Mouse (Mus musculus): ENCODE data around the gene Gpc6. TPM values are rescaled to one million over a fixed set of nuclear protein-coding genes. Genes with fewer than 3 reads are reported as not detected.

The Gpc6 gene
- total and polyA plus RNA-seq, 3 experiments, result not detected

DNA sequence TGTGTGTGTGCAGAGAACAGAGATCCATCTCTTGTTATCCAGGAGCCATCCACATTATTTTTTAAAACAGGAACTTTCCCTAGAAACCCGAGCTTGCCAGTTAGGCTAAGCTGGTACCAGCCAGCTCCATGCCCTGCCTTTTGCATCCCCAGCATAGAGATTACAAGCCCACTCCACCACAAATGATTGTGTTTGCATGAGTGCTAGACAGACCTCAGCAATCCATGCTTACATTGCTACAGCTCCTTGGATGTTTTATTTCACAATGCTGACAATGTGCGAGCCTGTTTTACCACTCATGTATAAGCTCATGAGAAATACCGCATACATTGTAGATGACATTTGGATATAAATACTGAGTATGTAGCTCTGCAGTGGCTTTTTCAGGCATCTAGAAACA, 375.9 kb downstream of the Gpc6 start:
- no peak overlapping the region for H3K27ac ChIP-seq (ENCODE audit: control insufficient read depth, low read depth, low read length)
- no peak for TF ChIP-seq SIN3A (IDR thresholded peaks at IDR 0.05; ENCODE audit: low read length)
- no peak for TF ChIP-seq POLR2AphosphoS2 (IDR thresholded peaks at IDR 0.05; ENCODE audit: low read length)
- TF ChIP-seq TBP (IDR thresholded peaks at IDR 0.05; ENCODE audit: low read depth, low read length), result no peak
- no peak for TF ChIP-seq KAT2A (conservative IDR thresholded peaks at IDR 0.05; ENCODE audit: low read depth, low read length)
- no peak for TF ChIP-seq MAZ (IDR thresholded peaks at IDR 0.05; ENCODE audit: low read depth, low read length)
- no peak for TF ChIP-seq HCFC1 (IDR thresholded peaks at IDR 0.05; ENCODE audit: low read depth, low read length)
- TF ChIP-seq NELFE (IDR thresholded peaks at IDR 0.05; ENCODE audit: low read depth, low read length), result no peak
- no peak for TF ChIP-seq EP300 (IDR thresholded peaks at IDR 0.05; ENCODE audit: low read depth in 1 of 2, low read length in 2 of 2)
- no peak for TF ChIP-seq CTCF (IDR thresholded peaks at IDR 0.05 in 2 of 3, conservative IDR thresholded peaks at IDR 0.05 in 1 of 3; ENCODE audit: control insufficient read depth in 1 of 3, insufficient read depth in 1 of 3, low read depth in 2 of 3, low read length in 3 of 3, poor library complexity in 1 of 3, severe bottlenecking in 1 of 3)
- no peak for TF ChIP-seq ZMIZ1 (IDR thresholded peaks at IDR 0.05; ENCODE audit: low read depth, low read length)
- no peak for TF ChIP-seq SMC3 (IDR thresholded peaks at IDR 0.05; ENCODE audit: low read depth, low read length)
- no peak for TF ChIP-seq ETS1 (IDR thresholded peaks at IDR 0.05; ENCODE audit: low read depth, low read length)
- TF ChIP-seq CHD2 (IDR thresholded peaks at IDR 0.05; ENCODE audit: low read length), result no peak
- no peak for TF ChIP-seq MYB (IDR thresholded peaks at IDR 0.05; ENCODE audit: low read depth, low read length)
- H3K79me2 ChIP-seq (ENCODE audit: control insufficient read depth, insufficient read depth, low read length, poor library complexity), result no peaks in the 10 kb centered on the region
- DNase-seq (ENCODE audit: low read depth, low spot score), result no peak
- no peaks in the 10 kb centered on the region for H3K36me3 ChIP-seq (ENCODE audit: control insufficient read depth in 1 of 2, insufficient read depth in 2 of 2, low read length in 2 of 2)
- H3K27me3 ChIP-seq (ENCODE audit: control insufficient read depth in 1 of 2, insufficient read depth in 2 of 2, low read length in 2 of 2), result no peaks in the 10 kb centered on the region
- H3K9me3 ChIP-seq (replicated peaks; ENCODE audit: insufficient read depth, low read length), result no peaks in the 10 kb centered on the region
- no peak overlapping the region for H3K9ac ChIP-seq (ENCODE audit: control insufficient read depth, low read depth, low read length, poor library complexity, severe bottlenecking)
- H3K4me1 ChIP-seq (ENCODE audit: control insufficient read depth in 1 of 2, insufficient read depth in 2 of 2, low read length in 2 of 2), result no peaks in the 10 kb centered on the region
- H3K4me3 ChIP-seq (ENCODE audit: control insufficient read depth in 1 of 2, insufficient read depth in 1 of 2, low read depth in 2 of 2, low read length in 2 of 2), result no peak overlapping the region

DNA sequence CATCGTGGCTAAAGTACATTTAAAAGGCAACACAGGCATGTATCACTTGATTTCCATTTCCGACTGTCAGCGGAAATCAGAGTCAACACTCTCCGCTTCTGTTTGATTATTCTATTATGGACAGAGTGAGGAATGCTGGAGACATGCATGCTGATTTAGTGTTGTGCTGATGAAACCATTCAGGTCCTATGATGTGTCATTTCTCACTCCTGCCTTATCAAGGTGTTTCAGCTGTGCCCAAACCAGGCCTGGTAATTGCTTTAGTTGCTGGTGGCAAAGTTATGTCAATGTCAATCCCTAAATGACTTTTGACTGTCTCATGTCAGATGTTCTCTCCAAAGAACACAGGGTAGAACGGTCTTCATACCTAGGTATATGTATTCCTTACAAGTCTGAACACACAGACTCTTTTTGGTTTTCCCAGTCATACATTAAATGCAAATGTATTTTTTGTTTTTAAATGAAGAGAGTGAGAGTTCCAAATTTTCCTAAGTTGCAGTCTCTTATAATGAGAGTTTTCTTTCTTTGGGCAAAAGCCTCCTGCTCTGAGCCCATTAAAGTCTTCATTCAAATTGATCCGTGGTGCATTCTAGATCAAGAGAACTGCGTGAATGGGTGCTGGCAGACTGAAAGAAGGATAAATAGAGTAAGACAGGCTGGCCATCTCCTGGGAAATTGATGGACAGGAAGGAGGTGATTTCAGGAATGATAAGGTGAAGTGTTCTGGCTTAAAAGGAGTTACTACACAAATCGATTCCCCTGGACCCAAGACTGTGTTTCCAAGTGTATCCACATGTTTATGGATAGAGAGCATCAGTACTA, 379.0 kb downstream of the Gpc6 start:
- Histone ChIP-seq H3K27ac (ENCODE audit: control insufficient read depth, low read depth, low read length) (no peak overlapping the region), H3K4me3 (ENCODE audit: control insufficient read depth in 1 of 2, insufficient read depth in 1 of 2, low read depth in 2 of 2, low read length in 2 of 2) (no peak overlapping the region), H3K9ac (ENCODE audit: control insufficient read depth, low read depth, low read length, poor library complexity, severe bottlenecking) (no peak overlapping the region), H3K36me3 (ENCODE audit: control insufficient read depth in 1 of 2, insufficient read depth in 2 of 2, low read length in 2 of 2) (no peaks in the 10 kb centered on the region), H3K9me3 (replicated peaks; ENCODE audit: insufficient read depth, low read length) (no peaks in the 10 kb centered on the region), H3K79me2 (ENCODE audit: control insufficient read depth, insufficient read depth, low read length, poor library complexity) (no peaks in the 10 kb centered on the region), H3K4me1 (ENCODE audit: control insufficient read depth in 1 of 2, insufficient read depth in 2 of 2, low read length in 2 of 2) (no peaks in the 10 kb centered on the region), H3K27me3 (ENCODE audit: control insufficient read depth in 1 of 2, insufficient read depth in 2 of 2, low read length in 2 of 2) (no peaks in the 10 kb centered on the region)
- no peak for DNase-seq (ENCODE audit: low read depth, low spot score)
- no peak for TF ChIP-seq TAL1 (IDR thresholded peaks at IDR 0.05; ENCODE audit: low read length)
- no peak for TF ChIP-seq MAFK (IDR thresholded peaks at IDR 0.05; ENCODE audit: borderline replicate concordance, low read depth, low read length)
- TF ChIP-seq NRF1 (IDR thresholded peaks at IDR 0.05; ENCODE audit: insufficient read depth, low read depth, low read length, poor library complexity, severe bottlenecking), result no peak
- TF ChIP-seq POLR2AphosphoS2 (IDR thresholded peaks at IDR 0.05; ENCODE audit: low read length), result no peak
- no peak for TF ChIP-seq HCFC1 (IDR thresholded peaks at IDR 0.05; ENCODE audit: low read depth, low read length)
- no peak for TF ChIP-seq MYC (IDR thresholded peaks at IDR 0.05; ENCODE audit: low read depth, low read length)
- no peak for TF ChIP-seq ELF1 (IDR thresholded peaks at IDR 0.05; ENCODE audit: low read depth, low read length)
- no peak for TF ChIP-seq USF2 (IDR thresholded peaks at IDR 0.05; ENCODE audit: borderline replicate concordance in 1 of 2, insufficient read depth in 1 of 2, low read depth in 1 of 2, low read length in 2 of 2)
- no peak for TF ChIP-seq BHLHE40 (IDR thresholded peaks at IDR 0.05; ENCODE audit: borderline replicate concordance, low read depth, low read length)
- no peak for TF ChIP-seq CHD2 (IDR thresholded peaks at IDR 0.05; ENCODE audit: low read length)
- no peak for TF ChIP-seq CHD1 (IDR thresholded peaks at IDR 0.05; ENCODE audit: low read depth, low read length)
- no peak for TF ChIP-seq RCOR1 (IDR thresholded peaks at IDR 0.05; ENCODE audit: low read depth, low read length)
